Mouse (Mus musculus) G1E-ER4 (cell line): ENCODE measurements at regions not wholly inside any gene's neighbourhood (a gene's known extent, or its start where the extent isn't known, plus 50 kb on each side); places are given as distances from the start of the nearest gene placed in this dataset.

Source experiments
- GATA1 ChIP-seq: IDR thresholded peaks from one replicate; pipeline ENCODE4 v1.8.0; 2012; ENCODE audit warnings: low read length, inconsistent platforms

DNA sequence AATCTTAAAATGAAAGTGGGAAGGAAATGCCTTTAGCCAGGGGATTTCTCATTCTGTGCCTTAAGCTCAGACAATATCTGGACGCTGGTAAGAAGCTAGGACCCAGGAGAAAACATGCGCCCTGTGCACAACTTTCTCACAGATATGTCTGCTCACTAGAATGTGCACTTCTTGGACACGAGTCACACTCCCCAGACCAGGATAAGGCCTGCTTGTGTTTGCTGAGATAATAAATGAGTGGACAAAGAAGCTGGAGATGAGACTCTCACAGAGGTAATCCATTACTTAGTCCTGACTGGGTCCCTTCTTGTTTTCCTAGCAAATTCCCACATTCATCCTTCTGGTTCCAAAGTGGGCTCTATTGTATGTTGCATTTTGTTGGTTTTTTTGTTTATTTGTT is 77.4 kb upstream of the Serbp1 start:
- TF ChIP-seq GATA1, result no peak

DNA sequence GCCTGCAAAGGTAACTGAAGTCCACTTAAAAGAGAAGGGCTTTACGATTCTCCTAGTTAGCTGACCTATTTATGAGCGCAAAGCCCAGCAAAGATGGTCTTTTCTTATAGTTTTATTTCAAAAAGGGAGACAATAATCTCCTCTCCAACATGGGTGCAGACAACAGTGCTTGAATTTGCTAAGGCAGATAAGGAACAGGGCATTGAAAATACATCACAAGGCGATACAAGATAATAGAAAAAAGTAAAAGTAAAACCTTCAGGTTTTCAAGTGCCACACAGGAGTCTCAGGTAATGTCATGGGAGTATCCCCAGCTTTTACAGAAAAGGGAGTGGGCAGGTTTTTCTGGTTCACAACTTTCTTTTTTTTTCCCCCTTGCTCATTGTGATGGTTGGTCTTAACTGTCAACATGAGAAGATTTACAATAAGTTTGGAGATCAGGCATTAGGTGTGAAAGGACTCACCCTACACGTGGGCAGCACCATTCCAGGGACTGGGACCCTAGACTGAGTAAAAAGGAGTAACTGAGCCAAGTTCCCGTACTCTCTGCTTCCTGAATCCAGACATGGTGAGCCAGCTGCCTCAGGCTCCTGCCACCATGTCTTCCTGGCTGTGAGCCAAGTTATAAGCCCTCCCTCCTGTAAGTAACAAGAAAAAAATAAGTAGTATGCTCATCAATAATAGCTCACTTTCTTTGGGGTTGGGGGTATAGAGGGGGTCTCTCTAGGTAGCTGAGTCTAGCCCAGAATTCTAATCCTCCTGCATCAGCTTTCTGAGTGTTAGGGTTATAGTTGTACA is 78.1 kb upstream of the Serbp1 start:
- no peak for TF ChIP-seq GATA1

DNA sequence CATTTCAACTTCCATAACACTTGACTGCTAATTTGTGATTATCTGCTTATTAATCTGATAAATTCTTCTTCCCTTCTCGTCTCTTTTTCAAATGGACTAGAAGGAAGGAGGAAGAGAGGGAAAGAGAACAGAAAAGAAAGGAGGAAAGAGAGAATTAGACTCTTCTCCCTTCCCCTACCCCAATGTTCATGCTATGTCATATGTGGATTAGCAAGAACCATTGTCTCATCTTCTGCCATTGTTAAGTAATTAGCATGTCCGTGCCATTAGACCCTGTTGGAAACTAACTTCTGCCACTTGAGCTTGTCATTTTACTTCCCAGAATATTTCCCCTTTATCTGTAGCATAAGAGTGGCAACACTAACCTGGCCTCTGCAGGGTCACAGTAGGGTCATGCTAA is 78.8 kb upstream of the Serbp1 start:
- TF ChIP-seq GATA1, result no peak

DNA sequence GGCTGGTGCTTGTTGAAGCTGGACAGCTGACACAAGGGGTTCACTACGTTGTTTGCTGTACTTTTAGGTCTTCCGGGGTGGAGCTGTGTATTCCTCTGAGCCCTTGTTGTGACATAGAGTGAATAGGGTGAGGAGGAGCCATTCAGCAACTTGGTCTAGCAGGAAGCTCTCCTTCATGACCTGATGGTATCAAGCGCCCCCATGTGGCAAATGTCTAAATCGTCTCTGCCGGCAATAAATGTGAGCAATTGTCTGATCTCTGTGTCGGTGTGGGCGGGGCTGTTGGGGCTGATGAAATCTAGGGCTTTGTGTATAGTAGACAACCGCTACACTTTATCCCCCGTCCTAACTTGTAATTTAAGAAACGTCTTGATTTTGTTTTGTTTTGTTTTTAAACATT is 79.2 kb upstream of the Serbp1 start:
- TF ChIP-seq GATA1, result no peak

DNA sequence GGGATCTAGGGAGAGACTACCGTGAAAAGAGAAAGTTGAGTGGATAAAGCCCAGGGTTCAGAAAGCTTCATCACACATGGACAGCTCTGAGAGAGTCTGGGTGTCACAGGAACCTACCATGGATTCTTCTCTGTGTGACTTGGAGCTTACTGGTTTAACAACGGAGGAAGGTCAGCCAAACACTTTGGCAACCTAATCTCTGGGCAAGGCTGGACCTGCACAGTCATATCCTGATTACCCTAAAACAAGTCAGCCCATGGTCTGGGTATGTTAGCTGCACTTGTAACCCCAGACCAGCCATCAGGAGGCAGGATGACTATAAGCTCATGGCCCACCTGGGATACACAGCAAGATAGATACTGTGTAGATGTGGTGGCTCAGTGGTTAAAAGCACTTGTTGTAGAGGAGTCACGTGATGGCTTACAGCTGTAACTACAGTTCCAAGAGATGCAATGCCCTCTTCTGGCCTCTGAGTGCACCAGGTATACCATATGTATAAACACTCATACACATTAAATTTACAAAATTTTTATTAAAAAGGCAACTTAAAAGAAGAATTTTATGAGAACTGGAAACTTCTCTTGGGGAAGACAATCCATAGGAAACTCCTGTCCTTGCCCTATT is 85.0 kb upstream of the Serbp1 start:
- no peak for TF ChIP-seq GATA1

DNA sequence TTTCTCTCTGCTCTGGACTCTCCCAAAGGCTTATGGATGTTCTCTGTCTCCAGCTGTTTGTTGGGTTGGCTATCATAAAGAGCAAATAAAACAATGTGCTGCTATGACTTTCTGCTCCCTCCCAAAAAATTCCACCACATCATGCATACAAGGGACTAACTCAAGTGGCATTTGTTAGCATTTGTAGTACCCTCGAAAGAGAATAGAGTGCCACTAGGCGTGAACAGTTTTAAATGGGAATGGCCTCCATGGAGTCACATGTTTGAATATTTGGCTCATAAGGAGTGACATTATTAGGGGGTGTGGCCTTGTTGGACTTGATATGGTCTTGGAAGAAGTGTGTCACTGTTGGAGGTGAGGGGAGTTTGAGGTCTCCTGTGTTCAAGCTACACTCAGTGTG is 86.5 kb upstream of the Serbp1 start:
- no peak for TF ChIP-seq GATA1

DNA sequence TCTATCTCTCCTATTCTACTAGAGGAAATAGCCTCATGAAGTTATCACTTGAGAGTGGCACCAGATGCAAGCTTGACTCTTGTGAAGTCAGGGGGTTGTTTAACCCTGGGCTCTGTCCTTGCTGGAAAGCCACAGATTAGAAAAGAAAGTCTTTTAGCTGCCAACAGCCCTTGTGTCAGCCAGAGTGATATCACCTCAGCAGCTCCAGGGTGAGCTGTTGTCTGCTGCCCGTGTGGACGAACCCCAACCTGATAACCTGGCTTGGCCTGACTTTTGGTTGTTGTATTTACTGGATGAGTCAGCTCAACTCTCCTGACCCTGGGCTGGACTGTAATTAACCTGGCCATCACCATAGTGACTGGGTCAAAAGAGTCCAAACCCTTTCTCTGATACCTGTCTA is 88.6 kb upstream of the Serbp1 start:
- no peak for TF ChIP-seq GATA1

DNA sequence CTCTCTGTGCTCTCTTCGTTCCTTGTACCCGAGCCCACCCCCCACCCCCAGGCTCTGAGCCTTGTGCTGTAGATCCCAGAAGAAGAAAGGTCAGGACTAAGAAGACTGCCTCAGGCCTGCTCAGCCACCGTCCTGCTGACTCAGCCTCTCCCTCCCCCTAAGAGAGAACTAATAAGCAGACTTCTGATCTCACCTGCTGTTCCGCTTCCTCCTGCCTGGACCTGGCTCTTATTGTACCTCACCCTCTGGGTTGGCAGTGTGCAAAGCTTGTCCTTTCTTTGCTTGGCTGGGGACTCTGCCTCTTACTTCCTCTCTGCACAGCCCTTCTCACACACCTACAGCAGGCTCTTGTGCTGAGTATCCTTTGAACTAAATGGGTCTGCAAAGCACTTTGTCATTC is 91.3 kb upstream of the Serbp1 start:
- no peak for TF ChIP-seq GATA1

DNA sequence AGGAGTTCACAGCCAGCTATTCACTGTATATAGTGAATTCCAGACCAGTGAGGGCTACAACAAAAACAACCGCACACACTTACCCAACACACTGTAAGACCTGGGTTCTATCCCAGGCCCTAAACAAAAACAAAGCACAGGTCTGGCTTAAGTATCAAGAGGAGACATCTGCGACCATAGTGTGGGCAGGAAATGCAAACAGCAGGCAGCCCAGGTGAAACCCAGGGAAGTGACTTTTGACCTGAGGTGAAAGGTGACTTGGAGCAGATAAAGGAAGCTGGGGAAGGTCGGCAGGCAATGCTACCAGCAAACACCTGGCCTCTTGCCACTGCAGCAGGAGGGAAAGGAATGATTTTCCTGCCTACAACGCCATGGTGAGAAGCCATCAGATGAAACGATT is 92.0 kb upstream of the Serbp1 start:
- no peak for TF ChIP-seq GATA1

DNA sequence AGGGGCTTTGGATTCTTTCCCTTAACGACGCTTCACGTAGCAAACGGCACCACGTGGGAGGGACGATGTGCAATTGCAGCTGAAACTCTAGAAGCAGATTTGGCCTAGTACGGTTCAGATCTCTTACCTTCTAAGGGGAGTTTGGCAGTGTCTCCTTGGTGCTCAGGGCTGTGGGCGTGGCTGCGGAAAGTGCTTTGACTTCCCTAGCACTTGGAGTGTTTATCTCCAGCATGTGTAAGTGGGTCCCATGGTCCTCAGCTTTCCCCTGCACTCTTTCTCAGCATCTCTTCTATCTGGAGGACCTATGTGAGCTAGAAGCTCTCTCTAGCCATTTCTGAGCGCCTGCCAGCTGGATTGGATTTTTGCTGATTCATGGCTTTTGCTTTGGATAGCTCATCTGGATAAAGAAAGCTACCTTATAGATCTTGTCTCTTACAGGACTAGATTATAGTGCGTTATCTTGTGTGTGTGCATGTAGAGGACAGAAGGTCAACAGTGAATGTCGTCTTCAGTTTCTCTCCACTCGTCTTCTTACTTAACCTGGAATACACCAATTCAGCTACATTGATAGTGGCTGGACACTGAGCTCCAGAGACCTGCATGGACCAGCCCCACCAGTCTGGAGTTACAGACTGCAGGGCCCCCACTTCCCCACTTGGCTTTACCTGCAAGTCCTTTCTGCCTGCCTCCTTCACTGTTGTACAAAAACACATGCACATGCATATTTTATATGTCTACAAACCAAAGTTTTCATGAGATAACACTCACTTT is 92.8 kb upstream of the Serbp1 start:
- TF ChIP-seq GATA1, result no peak

DNA sequence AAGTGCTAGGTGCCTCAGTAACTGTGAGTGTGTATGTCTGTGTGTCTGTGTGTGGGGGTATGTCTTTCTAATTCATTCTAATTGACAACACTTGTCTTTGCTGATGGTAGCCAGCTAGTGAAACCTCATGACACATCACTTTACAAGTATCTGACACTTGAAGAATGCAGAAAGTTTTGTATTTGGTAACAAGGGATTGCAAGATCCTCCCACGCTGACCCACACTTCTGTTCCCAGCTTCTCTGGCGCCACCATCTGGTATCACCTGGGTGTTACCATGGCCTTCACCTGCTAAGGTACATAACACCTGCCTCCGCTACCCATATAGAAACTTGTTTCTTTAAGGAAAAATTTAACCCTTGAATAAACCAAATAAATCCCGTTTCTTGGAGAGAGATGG is 95.8 kb upstream of the Serbp1 start:
- no peak for TF ChIP-seq GATA1

DNA sequence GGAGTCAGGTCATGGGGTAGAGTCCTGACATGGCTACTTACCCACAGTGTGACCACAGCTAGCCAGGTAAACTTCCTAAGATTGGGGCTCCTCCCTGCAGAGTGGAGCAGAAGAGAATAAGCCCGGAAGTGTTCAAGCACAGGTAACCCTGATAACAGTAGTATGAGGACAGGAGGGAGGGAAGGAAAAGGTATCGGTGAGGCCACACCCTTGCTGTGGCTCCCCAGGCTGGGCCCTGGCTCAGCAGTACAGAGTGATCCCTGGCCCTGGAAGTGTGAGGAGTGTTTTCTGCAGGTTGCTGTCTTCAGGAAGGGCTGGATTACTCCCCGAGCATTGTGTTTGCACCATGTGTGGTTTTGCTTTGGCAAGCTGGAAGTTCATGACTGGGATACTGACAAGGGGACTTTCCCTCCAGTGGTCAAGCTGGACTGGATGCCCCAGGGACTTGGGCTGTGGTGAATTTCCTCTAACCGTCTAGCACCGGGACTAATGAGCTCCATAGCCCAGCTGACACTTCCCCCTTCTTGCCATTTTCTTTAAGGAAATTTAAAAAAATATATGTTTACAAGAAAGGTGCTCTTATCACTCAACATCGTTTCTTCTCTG is 97.2 kb upstream of the Serbp1 start:
- TF ChIP-seq GATA1, result no peak

DNA sequence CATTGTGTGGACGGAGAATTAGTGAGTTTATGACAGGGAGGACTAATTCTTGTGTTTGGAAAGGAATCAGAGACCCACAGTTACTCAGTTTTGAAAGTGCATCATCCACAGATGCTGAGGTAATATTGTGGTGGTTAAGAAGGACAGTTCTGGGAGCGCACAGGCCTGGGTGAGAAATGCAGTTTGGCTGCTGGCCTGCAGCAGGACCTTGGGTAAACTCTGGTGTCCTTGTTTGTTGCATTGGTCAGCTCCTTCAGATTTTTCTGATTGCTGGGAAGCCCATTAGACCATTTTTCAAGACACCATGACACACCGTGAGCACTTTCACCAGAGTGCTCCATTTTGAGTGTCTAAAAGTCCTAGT is 99.0 kb upstream of the Serbp1 start:
- TF ChIP-seq GATA1, result no peak

DNA sequence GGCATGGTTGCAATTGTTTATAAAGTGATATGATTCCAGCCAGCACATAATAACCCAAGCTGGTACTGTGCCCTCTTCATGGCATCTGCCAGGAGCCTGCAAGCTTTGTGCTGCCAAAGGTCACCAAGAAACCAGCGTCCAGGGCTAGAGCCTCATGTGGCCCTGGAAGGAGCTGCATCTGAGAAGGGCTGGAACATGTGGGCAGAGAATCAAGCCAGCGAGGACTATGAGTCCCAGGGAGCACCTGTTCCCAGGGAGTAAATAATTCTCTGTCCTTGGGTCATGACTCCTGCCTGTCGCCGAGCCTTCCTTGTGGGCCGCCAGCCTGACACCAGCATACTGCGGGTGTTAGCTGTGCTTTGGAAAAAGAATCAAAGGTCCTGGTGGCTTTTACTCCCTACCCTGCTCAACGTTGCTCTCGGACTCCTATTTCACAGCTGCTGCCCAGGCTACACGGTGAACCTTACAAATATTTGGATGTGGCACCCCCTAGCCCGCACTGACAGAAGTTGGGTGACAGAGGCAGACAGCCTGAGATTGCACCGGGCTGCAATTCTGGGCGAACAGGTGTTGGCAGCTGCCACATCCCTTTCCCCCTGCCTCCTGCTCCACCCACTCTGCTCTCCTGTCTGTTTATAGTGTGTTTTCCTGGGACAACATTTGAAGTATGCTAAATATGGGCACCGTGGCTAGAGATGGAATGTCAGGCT is 99.5 kb upstream of the Serbp1 start:
- TF ChIP-seq GATA1, result no peak

DNA sequence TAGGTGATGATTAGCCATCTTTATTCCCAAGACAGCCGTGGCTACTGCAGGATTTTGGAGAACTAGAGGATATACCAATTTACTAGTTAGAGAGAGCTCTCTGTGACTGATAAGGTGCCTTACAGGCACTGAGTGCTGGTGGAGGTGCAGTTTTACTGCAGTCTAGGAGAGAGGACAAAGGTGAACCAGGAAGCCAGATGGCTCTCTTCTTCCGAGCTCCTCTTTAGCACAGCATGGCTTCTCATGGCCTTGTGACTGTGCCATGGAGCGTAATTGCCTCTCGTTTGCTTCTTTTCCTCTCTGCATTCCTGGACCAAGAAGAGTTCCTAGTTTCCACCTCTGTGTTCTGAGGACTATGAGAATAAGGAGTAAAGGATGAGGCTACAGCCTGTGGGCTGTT is 100.2 kb upstream of the Gadd45a start:
- no peak for TF ChIP-seq GATA1

DNA sequence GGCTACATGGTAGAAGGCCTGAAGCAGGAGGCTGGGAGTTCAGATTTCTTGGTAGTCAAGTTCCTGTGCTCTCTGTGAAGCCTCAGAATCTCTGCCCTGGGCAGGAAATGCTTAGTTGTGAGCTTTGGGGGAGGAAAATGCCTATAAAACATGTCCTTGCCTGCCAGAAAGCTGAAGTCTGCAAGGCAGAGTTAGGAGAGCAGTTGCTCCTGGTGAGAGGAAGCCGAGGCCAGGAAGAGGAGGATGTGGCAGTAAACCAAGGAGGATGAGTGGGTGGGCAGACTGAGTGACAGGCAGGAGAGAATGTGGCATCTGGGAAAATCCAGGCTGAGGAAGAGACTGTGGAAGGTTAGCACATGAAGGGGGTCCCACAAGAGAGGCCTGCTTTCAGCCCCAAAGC is 97.7 kb upstream of the Gadd45a start:
- TF ChIP-seq GATA1, result no peak
